ENCODE assay signal across 25 mouse cellular contexts in genomic region chr13:30600194-30600593, GRCm38 (mm10).
"Had no signal": no experiment of that assay in that cellular context is flagged by ENCODE, and none has a peak within 500 bp of the region (broad histone marks: within the 10 kb centered on the region; RNA-seq: fewer than 3 reads in every experiment).

No protein-coding gene starts in this region.

- H3K4me3 ChIP-seq: gastrocnemius, adult 2 months; heart, embryonic 10.5 days; heart, embryonic 12.5 days; hindbrain, embryonic 10.5 days; hindbrain, embryonic 12.5 days; intestine, embryonic 15.5 days; layer of hippocampus, adult 2 months; left cerebral cortex, adult 2 months; limb, embryonic 10.5 days; limb, embryonic 12.5 days had no signal

- H3K27me3 ChIP-seq: hindbrain, embryonic 12.5 days; intestine, embryonic 15.5 days; limb, embryonic 12.5 days had no signal

- H3K4me2 ChIP-seq: heart, embryonic 12.5 days; hindbrain, embryonic 12.5 days; hindbrain, embryonic 14.5 days; intestine, embryonic 15.5 days; limb, embryonic 12.5 days had no signal

- H3K36me3 ChIP-seq: heart, embryonic 10.5 days; heart, embryonic 12.5 days; hindbrain, embryonic 10.5 days; hindbrain, embryonic 12.5 days; intestine, embryonic 15.5 days; limb, embryonic 10.5 days; limb, embryonic 12.5 days had no signal

- DNase-seq: gastrocnemius, adult 2 months; gastrocnemius, postnatal 10 days; gastrocnemius, postnatal 25 days; heart, adult 18-20 months; heart, postnatal 10 days; heart, postnatal 4 days; kidney, adult 18-20 months; kidney, adult 8-10 months; kidney, postnatal 10 days; kidney, postnatal 25 days; kidney, postnatal 4 days; liver had no signal

- H3K9ac ChIP-seq: heart, embryonic 12.5 days; hindbrain, embryonic 12.5 days; hindbrain, embryonic 14.5 days; intestine, embryonic 15.5 days; limb, embryonic 12.5 days had no signal

- H3K27ac ChIP-seq: gastrocnemius, adult 2 months; heart, embryonic 10.5 days; hindbrain, embryonic 10.5 days; hindbrain, embryonic 12.5 days; hindbrain, embryonic 14.5 days; intestine, embryonic 15.5 days; layer of hippocampus, adult 2 months; left cerebral cortex, adult 2 months; limb, embryonic 10.5 days; limb, embryonic 12.5 days had no signal

- H3K9me3 ChIP-seq: heart, embryonic 10.5 days; heart, embryonic 12.5 days; hindbrain, embryonic 10.5 days; hindbrain, embryonic 12.5 days; intestine, embryonic 15.5 days; limb, embryonic 10.5 days; limb, embryonic 12.5 days had no signal

- ATAC-seq: hindbrain, embryonic 16.5 days; inflammation-experienced regulatory T-cells, adult 6 months; intestine, embryonic 15.5 days; intestine, postnatal 0 days had no signal

- H3K4me1 ChIP-seq: heart, embryonic 10.5 days; heart, embryonic 12.5 days; hindbrain, embryonic 10.5 days; hindbrain, embryonic 12.5 days; intestine, embryonic 15.5 days; limb, embryonic 10.5 days; limb, embryonic 12.5 days had no signal
